Mouse (Mus musculus) monocyte, adult 5-6 weeks (primary cell): Measurements from ENCODE around the gene Mpp3. TPM values are rescaled to one million over a fixed set of nuclear protein-coding genes. Genes with fewer than 3 reads are reported as not detected.

Experiments
- ATAC-seq: fragments of 153-309, 156-312 bp; replicated peaks from 2 replicates; pipeline ENCODE4 v1.8.0; 2017; ENCODE audit warnings: mild to moderate bottlenecking; ENCODE audit not compliant: low TSS enrichment, insufficient number of reproducible peaks, severe bottlenecking, poor library complexity, low FRiP score
- total RNA-seq: library from RNA; stranded (forward); fragments of 200-1000, 200-491, 200-594 nt; gene quantifications from 3 replicates; pipeline ENCODE4 v1.2.3, GENCODE M21; 2017

Mpp3 gene
- total RNA-seq, 1 experiment from 2014 or later, result not detected

GRCm38 (mm10) chr11:101965553-101965952, 62.7 kb downstream of the Mpp3 start:
- ATAC-seq, result no peak

DNA sequence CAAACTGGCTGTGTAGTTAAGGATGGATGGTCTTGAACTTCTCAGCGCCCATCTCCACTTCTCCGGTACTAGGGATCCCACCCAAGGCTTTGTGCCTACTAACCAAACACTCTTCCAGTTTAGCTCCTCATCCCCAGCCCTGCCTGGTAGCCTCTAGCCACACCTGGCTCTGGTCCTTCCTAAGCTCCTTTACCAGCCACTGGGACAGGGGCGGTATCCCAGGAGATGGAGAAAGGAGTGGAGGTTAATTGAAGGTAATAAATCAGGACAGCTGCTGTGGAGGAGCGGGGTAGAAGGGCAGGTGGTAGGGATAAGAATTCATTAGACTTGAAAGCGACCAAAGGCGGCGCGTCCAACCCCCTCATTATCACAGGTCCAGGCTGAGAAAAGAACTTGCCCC, 63.6 kb downstream of the Mpp3 start:
- no peak for ATAC-seq

DNA sequence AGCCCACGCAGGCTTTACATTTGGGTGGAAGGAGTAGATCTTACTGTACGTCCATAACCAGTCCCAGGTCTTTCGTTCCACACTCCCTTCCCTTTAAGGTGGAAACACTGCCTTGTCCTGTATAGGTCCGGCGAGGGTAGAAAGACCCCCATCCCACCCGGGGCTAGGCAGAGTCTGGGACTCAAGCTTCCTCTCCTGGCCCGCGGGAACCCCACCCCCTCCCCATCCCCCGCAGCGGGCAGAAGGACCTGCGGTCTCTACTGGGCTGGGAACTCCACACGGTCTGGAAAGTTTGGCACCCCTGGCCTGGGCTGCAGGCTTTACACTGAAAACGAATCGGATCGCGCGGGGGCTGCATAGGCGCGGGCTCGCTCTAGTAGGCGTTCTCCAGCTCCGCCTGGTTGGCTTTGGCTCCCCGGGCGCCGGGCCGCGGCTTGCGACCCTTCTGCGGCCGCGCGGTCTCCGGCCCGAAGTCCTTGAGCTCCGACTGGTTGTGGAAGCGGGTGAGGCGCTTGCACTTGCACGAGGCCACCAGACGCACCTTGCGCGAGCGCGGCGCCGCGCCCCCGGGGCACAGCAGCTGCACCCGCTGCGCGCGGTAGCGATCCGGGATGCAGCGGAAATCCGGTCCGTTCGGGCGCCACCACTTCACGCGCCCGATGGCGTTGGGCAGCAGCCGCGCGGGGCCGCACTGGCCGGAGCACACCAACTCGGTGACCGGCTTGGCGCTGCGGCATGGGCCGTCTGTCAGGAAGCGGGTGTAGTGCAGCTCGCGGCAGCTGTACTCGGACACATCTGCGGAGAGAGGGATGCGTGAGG, 64.6 kb downstream of the Mpp3 start:
- no peak for ATAC-seq

- no peak for ATAC-seq
Observed at GRCm38 (mm10) chr11:101963043-101963442, 65.2 kb downstream of the Mpp3 start.

DNA sequence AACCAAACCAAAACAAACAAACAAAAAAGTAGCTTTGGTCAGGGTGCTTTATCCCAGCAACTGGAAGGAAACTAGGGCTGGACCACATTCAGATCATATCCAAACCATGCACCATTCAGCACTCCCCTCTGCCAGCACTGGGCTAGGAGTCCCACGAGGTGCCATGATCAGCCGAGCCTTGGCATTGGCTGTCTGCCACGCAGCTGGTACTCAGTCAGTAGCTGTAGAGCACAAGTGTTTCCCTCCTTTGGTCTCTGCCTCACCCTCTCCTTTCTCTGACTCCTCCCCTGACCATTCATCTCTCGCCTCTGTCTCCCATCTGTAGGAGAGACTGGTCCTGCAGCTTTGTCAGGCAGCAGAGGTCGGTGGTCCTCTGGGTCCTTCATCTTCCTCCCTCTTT, 70.8 kb downstream of the Mpp3 start:
- no peak for ATAC-seq

DNA sequence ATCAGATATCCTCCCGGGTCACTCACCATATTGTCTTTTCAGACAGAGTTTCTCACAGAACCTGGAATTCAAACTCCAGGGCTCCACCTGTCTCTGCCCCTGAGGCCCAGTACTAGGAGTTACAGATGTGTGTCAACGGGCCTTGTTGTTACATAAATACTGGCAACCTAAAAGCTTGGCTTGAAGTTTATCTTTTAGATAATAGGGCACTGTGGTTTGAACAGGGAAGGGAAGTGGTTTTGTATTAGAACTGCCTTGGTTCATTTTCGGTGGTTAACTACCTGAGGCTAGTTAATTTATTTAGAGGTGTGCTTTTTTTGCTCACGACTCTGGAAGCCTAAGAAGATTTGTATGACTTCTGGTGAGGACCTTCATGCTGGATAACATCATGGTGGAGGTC, 74.8 kb downstream of the Mpp3 start:
- no peak for ATAC-seq

- peak; percentile 82 for ATAC-seq
Observed at GRCm38 (mm10) chr11:101952541-101953341, 75.5 kb downstream of the Mpp3 start.

- no peak for ATAC-seq
Observed at GRCm38 (mm10) chr11:101950021-101950420, 78.2 kb downstream of the Mpp3 start.

Other genes starting within 250 kb of the Mpp3 start
- not detected in 3 replicates for gene Etv4, start 243.1 kb downstream of the Mpp3 start, total RNA-seq
- gene Meox1, start 134.1 kb downstream of the Mpp3 start, total RNA-seq, result not detected in 3 replicates
- not detected in 3 replicates for gene Sost, start 61.4 kb downstream of the Mpp3 start, total RNA-seq
- 2.4 TPM in 1 of 3 replicates, not detected in the others for gene Cfap97d1, start 44.2 kb downstream of the Mpp3 start, total RNA-seq
- gene Dusp3, start 41.4 kb downstream of the Mpp3 start, total RNA-seq, result 32.4 to 36.2 TPM (median 35.3 TPM) in 3 replicates
- gene Cd300lg, start 13.0 kb upstream of the Mpp3 start, total RNA-seq, result 2.0 to 8.0 TPM (median 3.3 TPM) in 3 replicates
- not detected in 3 replicates for gene Mpp2, start 60.1 kb upstream of the Mpp3 start, total RNA-seq
- gene Ppy, start 72.9 kb upstream of the Mpp3 start, total RNA-seq, result not detected in 3 replicates
- not detected in 3 replicates for gene Pyy, start 79.4 kb upstream of the Mpp3 start, total RNA-seq
- gene Nags, start 117.1 kb upstream of the Mpp3 start, total RNA-seq, result not detected in 3 replicates
- gene Tmem101, start 127.9 kb upstream of the Mpp3 start, total RNA-seq, result 3.1 to 9.5 TPM (median 5.5 TPM) in 3 replicates
- gene Lsm12, start 156.8 kb upstream of the Mpp3 start, total RNA-seq, result 26.7 to 93.0 TPM (median 26.9 TPM) in 3 replicates
- 6.1 to 10.7 TPM (median 9.1 TPM) in 3 replicates for gene G6pc3, start 161.2 kb upstream of the Mpp3 start, total RNA-seq
- gene Hdac5, start 201.7 kb upstream of the Mpp3 start, total RNA-seq, result 46.5 to 54.0 TPM (median 51.7 TPM) in 3 replicates
- gene BC030867, start 220.4 kb upstream of the Mpp3 start, total RNA-seq, result not detected in 3 replicates
- gene Asb16, start 240.3 kb upstream of the Mpp3 start, total RNA-seq, result not detected in 3 replicates